24 mouse cellular contexts compared by ENCODE assay signal in genomic region chr6:136011533-136011932, GRCm38 (mm10).
DNase-seq lines count a peak whose midpoint lies in the region; ATAC-seq and TF ChIP-seq lines count a peak whose summit lies in the region.
"Had no signal": no experiment of that assay in that cellular context is flagged by ENCODE, and none has a peak within 500 bp of the region (broad histone marks: within the 10 kb centered on the region; RNA-seq: fewer than 3 reads in every experiment).

No protein-coding gene starts in this region.

- TF ChIP-seq POLR2A in cortical plate, adult 2 months (IDR thresholded peaks at IDR 0.05; ENCODE audit: extremely low read depth, insufficient read depth, low read length) = no peak
- TF ChIP-seq POLR2A in thymus, adult 2 months (IDR thresholded peaks at IDR 0.05; ENCODE audit: control insufficient read depth, extremely low read depth, insufficient read depth, low read length, poor library complexity) = no peak

- no peak overlapping the region for H3K4me2 ChIP-seq in intestine, embryonic 15.5 days (replicated peaks)
- H3K4me2 ChIP-seq: embryonic facial prominence, embryonic 12.5 days; embryonic facial prominence, embryonic 15.5 days; forebrain, embryonic 12.5 days; forebrain, embryonic 15.5 days; heart, embryonic 13.5 days; hindbrain, embryonic 13.5 days had no signal

- no peak for DNase-seq in left cerebral cortex, adult 2 months (ENCODE audit: extremely low spot score in 1 of 2, low spot score in 2 of 2)
- no peak for DNase-seq in left cerebral cortex, postnatal 4 days
- DNase-seq in thymus, adult 2 months = no peak
- DNase-seq: adrenal gland, adult 2 months; adrenal gland, postnatal 25 days; cerebellum, adult 8-10 months; cerebellum, postnatal 36 days; gastrocnemius, postnatal 25 days; heart, adult 2 months; heart, postnatal 14 days; heart, postnatal 4 days had no signal

- H3K9me3 ChIP-seq in intestine, embryonic 15.5 days = no peaks in the 10 kb centered on the region
- H3K9me3 ChIP-seq: embryonic facial prominence, embryonic 12.5 days; embryonic facial prominence, embryonic 15.5 days; forebrain, embryonic 12.5 days; forebrain, embryonic 15.5 days; heart, embryonic 10.5 days; heart, embryonic 13.5 days; hindbrain, embryonic 13.5 days had no signal

- no peak overlapping the region for H3K4me3 ChIP-seq in left cerebral cortex, adult 2 months
- H3K4me3 ChIP-seq in cortical plate, adult 2 months (ENCODE audit: insufficient read depth, low read length) = no peak overlapping the region
- H3K4me3 ChIP-seq in thymus, adult 2 months (ENCODE audit: control insufficient read depth, insufficient read depth, low read length) = no peak overlapping the region
- H3K4me3 ChIP-seq in intestine, embryonic 15.5 days (replicated peaks) = no peak overlapping the region
- H3K4me3 ChIP-seq: embryonic facial prominence, embryonic 12.5 days; embryonic facial prominence, embryonic 15.5 days; forebrain, embryonic 12.5 days; forebrain, embryonic 15.5 days; heart, adult 2 months; heart, embryonic 10.5 days; heart, embryonic 13.5 days; hindbrain, embryonic 13.5 days had no signal

- ATAC-seq in hematopoietic stem cell, adult 5-6 weeks (replicated peaks in 1 of 2; ENCODE audit: insufficient read depth in 1 of 2, low FRiP score in 2 of 2, low TSS enrichment in 1 of 2, low read depth in 1 of 2, poor library complexity in 2 of 2, severe bottlenecking in 2 of 2) = peak; percentile 73 to 85
- no peak for ATAC-seq in intestine, embryonic 15.5 days
- ATAC-seq: CD4-positive, CD25-positive, alpha-beta regulatory T cell, adult 4 months; inflammation-experienced regulatory T-cells, adult 6 months had no signal

- H3K27me3 ChIP-seq in thymus, adult 2 months (ENCODE audit: control insufficient read depth, insufficient read depth, low read length) = no peaks in the 10 kb centered on the region
- no peaks in the 10 kb centered on the region for H3K27me3 ChIP-seq in intestine, embryonic 15.5 days (replicated peaks)
- H3K27me3 ChIP-seq: embryonic facial prominence, embryonic 12.5 days; embryonic facial prominence, embryonic 15.5 days; forebrain, embryonic 12.5 days; forebrain, embryonic 15.5 days; heart, embryonic 13.5 days; hindbrain, embryonic 13.5 days had no signal

- intact Hi-C loops in left cerebral cortex, adult 2 months (cut with DNase I) = no loop called here
- intact Hi-C loops in left cerebral cortex, postnatal 4 days (cut with DNase I) = no loop called here

- no peaks in the 10 kb centered on the region for H3K36me3 ChIP-seq in thymus, adult 2 months (ENCODE audit: control insufficient read depth, insufficient read depth, low read length)
- H3K36me3 ChIP-seq in intestine, embryonic 15.5 days = no peaks in the 10 kb centered on the region
- H3K36me3 ChIP-seq: embryonic facial prominence, embryonic 12.5 days; embryonic facial prominence, embryonic 15.5 days; forebrain, embryonic 12.5 days; forebrain, embryonic 15.5 days; heart, embryonic 10.5 days; heart, embryonic 13.5 days; hindbrain, embryonic 13.5 days had no signal

- no peak overlapping the region for H3K9ac ChIP-seq in intestine, embryonic 15.5 days
- H3K9ac ChIP-seq: embryonic facial prominence, embryonic 12.5 days; embryonic facial prominence, embryonic 15.5 days; forebrain, embryonic 12.5 days; forebrain, embryonic 15.5 days; heart, embryonic 13.5 days; hindbrain, embryonic 13.5 days had no signal

- H3K4me1 ChIP-seq in cortical plate, adult 2 months (ENCODE audit: control insufficient read depth, insufficient read depth, low read length) = peaks cover 20% of the 10 kb centered on the region
- no peaks in the 10 kb centered on the region for H3K4me1 ChIP-seq in thymus, adult 2 months (replicated peaks; ENCODE audit: control insufficient read depth, insufficient read depth, low read length)
- H3K4me1 ChIP-seq in intestine, embryonic 15.5 days (replicated peaks) = peaks cover 3% of the 10 kb centered on the region; the same call in 1 of the 2 replicates
- H3K4me1 ChIP-seq: embryonic facial prominence, embryonic 15.5 days; heart, embryonic 10.5 days; heart, embryonic 13.5 days had no signal

- H3K27ac ChIP-seq in left cerebral cortex, adult 2 months = peak overlapping the region; percentile 80
- H3K27ac ChIP-seq in cortical plate, adult 2 months (ENCODE audit: insufficient read depth, low read length) = peak overlapping the region; percentile 78
- H3K27ac ChIP-seq in thymus, adult 2 months (ENCODE audit: control insufficient read depth, insufficient read depth, low read length) = no peak overlapping the region
- no peak overlapping the region for H3K27ac ChIP-seq in intestine, embryonic 15.5 days
- H3K27ac ChIP-seq: embryonic facial prominence, embryonic 12.5 days; embryonic facial prominence, embryonic 15.5 days; forebrain, embryonic 12.5 days; heart, adult 2 months; heart, embryonic 10.5 days; heart, embryonic 13.5 days; hindbrain, embryonic 13.5 days; hindbrain, postnatal 0 days had no signal

- no peak for TF ChIP-seq CTCF in left cerebral cortex, adult 2 months (IDR thresholded peaks at IDR 0.05)
- no peak for TF ChIP-seq CTCF in cortical plate, adult 2 months (IDR thresholded peaks at IDR 0.05; ENCODE audit: extremely low read depth, insufficient read depth, low read length)
- no peak for TF ChIP-seq CTCF in thymus, adult 2 months (IDR thresholded peaks at IDR 0.05; ENCODE audit: borderline replicate concordance, control insufficient read depth, extremely low read depth, insufficient read depth, low read length, poor library complexity)

- 33% methylated on average over 4 of the region's 4 CpGs for WGBS in thymus, adult 2 months
- WGBS in intestine, embryonic 15.5 days = 87% methylated on average over 4 of the region's 4 CpGs

Comparison
In these comparisons a context has a peak if more than half of its experiments do, and no peak if none do; other contexts are left out.
1. H3K27ac ChIP-seq: peak in left cerebral cortex, adult 2 months (single experiment) and cortical plate, adult 2 months (single experiment); none in thymus, adult 2 months (single experiment) and intestine, embryonic 15.5 days (single experiment).